Mouse (Mus musculus) embryonic facial prominence, embryonic 12.5 days (tissue): ENCODE data around the gene Lrp2. TPM values are rescaled to one million over a fixed set of nuclear protein-coding genes. Genes with fewer than 3 reads are reported as not detected.

Source experiments
- ATAC-seq: fragments of 200-750 bp; cut with Nextera tagmentation; 2 replicates; pipeline ENCODE4 v1.8.0; 2017; ENCODE audit not compliant: insufficient number of reproducible peaks, insufficient read depth, low FRiP score, low TSS enrichment
- H3K27ac ChIP-seq: fragments of 300-500 bp; sonication (generic); 2 replicates; pipeline ENCODE4 v1.5.1; 2016; ENCODE audit warnings: mild to moderate bottlenecking
- H3K27me3 ChIP-seq: fragments of 300-500 bp; sonication (generic); 2 replicates; pipeline ENCODE4 v1.6.1; 2016; ENCODE audit warnings: mild to moderate bottlenecking, moderate library complexity
- H3K36me3 ChIP-seq: fragments of 300-500 bp; sonication (generic); 2 replicates; pipeline ENCODE4 v1.6.1; 2016; ENCODE audit warnings: mild to moderate bottlenecking
- H3K4me1 ChIP-seq: fragments of 300-500 bp; sonication (generic); 2 replicates; pipeline ENCODE4 v1.6.1; 2016
- H3K4me2 ChIP-seq: fragments of 300-500 bp; sonication (generic); replicated peaks from 2 replicates; pipeline ENCODE4 v1.6.1; 2016; ENCODE audit warnings: mild to moderate bottlenecking, moderate library complexity
- H3K4me3 ChIP-seq: fragments of 300-500 bp; sonication (generic); 2 replicates; pipeline ENCODE4 v1.5.1; 2016; ENCODE audit warnings: mild to moderate bottlenecking
- H3K9ac ChIP-seq: fragments of 300-500 bp; sonication (generic); 2 replicates; pipeline ENCODE4 v1.6.1; 2016; ENCODE audit warnings: mild to moderate bottlenecking, moderate library complexity
- H3K9me3 ChIP-seq: fragments of 300-500 bp; sonication (generic); 2 replicates; pipeline ENCODE4 v1.6.1; 2016; ENCODE audit warnings: mild to moderate bottlenecking, moderate library complexity
- WGBS: fragments of 180-500 bp; shearing (Covaris S2); methylation state at CpG from one replicate; pipeline ENCODE4 v1.1.7; 2016; 5-methylcytosine and 5-hydroxymethylcytosine counted together
- polyA plus RNA-seq: library from polyadenylated mRNA; unstranded; fragments of >200 nt; fragmentation: Nextera tagmentation; extraction: Ambion mirVana; gene quantifications from 2 replicates; pipeline ENCODE4 v1.2.1, GENCODE M21; 2016

Lrp2 gene
- polyA plus RNA-seq, 1 experiment from 2014 or later: 1.0 TPM

DNA sequence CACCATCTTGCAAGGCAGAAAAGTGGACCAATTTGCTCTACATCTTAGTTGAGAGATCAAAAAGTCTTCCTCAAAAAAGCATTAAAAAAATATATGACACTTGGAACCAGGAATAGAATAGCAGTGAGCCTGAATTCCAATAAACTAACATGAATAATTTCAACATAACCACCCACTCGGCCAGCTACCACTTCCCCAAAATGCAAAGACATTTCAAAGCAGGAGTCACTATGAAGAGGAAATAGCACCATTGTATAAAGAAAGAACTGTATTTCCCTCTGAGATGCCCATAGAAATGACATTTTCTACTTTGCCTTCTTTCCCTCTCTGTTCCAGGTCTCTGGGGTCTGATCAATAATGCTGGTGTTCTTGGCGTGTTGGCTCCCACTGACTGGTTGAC lies 191.9 kb downstream of the Lrp2 start:
- H3K27me3 ChIP-seq: no peaks in the 10 kb centered on the region
- H3K4me1 ChIP-seq: no peaks in the 10 kb centered on the region
- WGBS: 82% methylated on average over 2 of the region's 2 CpGs
- no peak overlapping the region for H3K27ac ChIP-seq
- H3K4me2 ChIP-seq: no peak overlapping the region
- no peak overlapping the region for H3K9ac ChIP-seq
- no peak overlapping the region for H3K4me3 ChIP-seq
- ATAC-seq: no peak
- no peaks in the 10 kb centered on the region for H3K36me3 ChIP-seq
- no peaks in the 10 kb centered on the region for H3K9me3 ChIP-seq

GRCm38 (mm10) chr2:69386118-69386871 lies 199.6 kb downstream of the Lrp2 start:
- no peak overlapping the region for H3K4me3 ChIP-seq
- no peaks in the 10 kb centered on the region for H3K27me3 ChIP-seq
- no peak overlapping the region for H3K4me2 ChIP-seq
- no peaks in the 10 kb centered on the region for H3K36me3 ChIP-seq
- ATAC-seq: no peak
- no peaks in the 10 kb centered on the region for H3K4me1 ChIP-seq
- no peak overlapping the region for H3K27ac ChIP-seq
- no peaks in the 10 kb centered on the region for H3K9me3 ChIP-seq
- 85% methylated on average over 3 of the region's 3 CpGs for WGBS
- H3K9ac ChIP-seq: no peak overlapping the region

- no peaks in the 10 kb centered on the region for H3K36me3 ChIP-seq
- no peaks in the 10 kb centered on the region for H3K27me3 ChIP-seq
- H3K9me3 ChIP-seq: no peaks in the 10 kb centered on the region
- H3K9ac ChIP-seq: no peak overlapping the region
- ATAC-seq: no peak
- H3K27ac ChIP-seq: no peak overlapping the region
- no peak overlapping the region for H3K4me2 ChIP-seq
- no peak overlapping the region for H3K4me3 ChIP-seq
- WGBS: 87% methylated on average over 5 of the region's 5 CpGs
- H3K4me1 ChIP-seq: no peaks in the 10 kb centered on the region
Measured at GRCm38 (mm10) chr2:69382838-69383237, 203.0 kb downstream of the Lrp2 start.

GRCm38 (mm10) chr2:69381740-69382139 lies 204.1 kb downstream of the Lrp2 start:
- H3K36me3 ChIP-seq: no peaks in the 10 kb centered on the region
- H3K4me2 ChIP-seq: no peak overlapping the region
- no peak for ATAC-seq
- H3K27me3 ChIP-seq: no peaks in the 10 kb centered on the region
- no peak overlapping the region for H3K9ac ChIP-seq
- no peak overlapping the region for H3K27ac ChIP-seq
- WGBS: 53% methylated on average over 8 of the region's 8 CpGs
- H3K4me3 ChIP-seq: no peak overlapping the region
- H3K4me1 ChIP-seq: no peaks in the 10 kb centered on the region
- no peaks in the 10 kb centered on the region for H3K9me3 ChIP-seq

DNA sequence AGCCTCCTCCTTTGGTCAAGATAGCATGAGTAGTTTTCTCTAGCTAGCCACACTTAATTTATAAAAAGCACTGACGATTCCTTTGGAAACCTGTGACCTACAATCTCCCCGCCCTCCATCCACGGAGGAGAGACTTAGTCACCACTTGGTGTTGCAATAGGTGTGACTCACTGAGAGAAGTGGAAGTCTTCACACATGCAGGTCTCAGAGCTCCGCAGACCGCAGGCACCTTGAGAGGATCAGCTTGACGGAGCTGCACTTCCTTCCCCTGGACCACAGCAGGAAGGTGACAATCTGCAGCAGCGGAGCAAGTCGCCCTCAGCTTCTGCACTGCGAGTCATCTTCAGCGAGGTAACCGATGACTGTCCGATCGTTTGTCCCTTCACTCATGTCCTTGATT lies 205.6 kb downstream of the Lrp2 start, which contains the start of gene Dhrs9:
Gene Dhrs9 (plus strand): TSS at position 165 of the 400 bp plus-strand sequence.
- Histone ChIP-seq H3K9ac (no peak within 1 kb of the TSS), H3K4me3 (no peak within 1 kb of the TSS), H3K4me2 (no peak within 1 kb of the TSS), H3K27me3 (no peaks in the 10 kb centered on the region), H3K4me1 (no peaks in the 10 kb centered on the region), H3K36me3 (no peaks in the 10 kb centered on the region), H3K9me3 (no peaks in the 10 kb centered on the region), H3K27ac (no peak within 1 kb of the TSS)
- 82% methylated on average over 13 of the region's 13 CpGs for WGBS
- no peak for ATAC-seq

DNA sequence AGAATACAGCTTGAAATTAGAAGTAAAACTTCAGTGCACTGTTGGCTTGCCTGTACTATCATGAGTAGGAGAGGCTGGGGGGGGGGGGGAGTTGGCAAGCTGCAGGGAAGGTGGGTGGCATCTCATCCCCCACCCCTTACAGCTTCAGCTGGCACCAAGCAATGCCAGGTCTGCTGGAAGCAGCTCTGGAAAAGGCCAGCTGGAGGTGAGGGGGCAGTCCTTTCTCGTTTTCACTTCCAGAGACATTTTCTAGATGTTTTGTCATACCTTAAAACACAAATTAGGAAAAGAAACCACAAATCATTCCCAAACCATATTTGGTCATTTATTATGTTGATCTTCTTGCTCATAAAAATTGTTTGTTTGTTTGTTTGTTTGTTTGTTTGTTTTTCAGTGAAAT lies 206.1 kb downstream of the Lrp2 start:
- Histone ChIP-seq H3K4me1 (no peaks in the 10 kb centered on the region), H3K36me3 (no peaks in the 10 kb centered on the region), H3K9me3 (no peaks in the 10 kb centered on the region), H3K9ac (no peak overlapping the region), H3K27me3 (no peaks in the 10 kb centered on the region), H3K4me3 (no peak overlapping the region), H3K4me2 (no peak overlapping the region), H3K27ac (no peak overlapping the region)
- 63% methylated on average over 1 of the region's 1 CpGs for WGBS
- no peak for ATAC-seq

DNA sequence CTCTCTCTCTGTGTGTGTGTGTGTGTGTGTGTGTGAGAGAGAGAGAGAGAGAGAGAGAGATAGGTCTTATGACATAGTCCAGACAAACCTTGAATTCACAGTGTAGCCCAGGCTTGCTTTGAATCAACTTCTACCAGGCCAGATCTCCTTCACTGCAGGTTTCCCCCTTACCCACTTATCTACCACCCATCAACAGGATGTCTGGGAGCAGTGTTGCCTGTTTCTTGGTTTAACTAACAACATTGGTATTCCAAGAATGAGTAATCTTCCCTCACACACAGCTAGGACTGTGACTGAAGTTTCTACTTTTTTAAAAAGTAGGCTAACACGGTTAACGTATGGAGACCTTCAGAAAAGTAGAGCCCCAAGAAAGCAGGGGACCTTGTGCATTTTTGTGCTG lies 209.1 kb downstream of the Lrp2 start:
- WGBS: 81% methylated on average over 2 of the region's 2 CpGs
- Histone ChIP-seq H3K4me3 (no peak overlapping the region), H3K9ac (no peak overlapping the region), H3K9me3 (no peaks in the 10 kb centered on the region), H3K4me1 (no peaks in the 10 kb centered on the region), H3K27ac (no peak overlapping the region), H3K36me3 (no peaks in the 10 kb centered on the region), H3K4me2 (no peak overlapping the region), H3K27me3 (no peaks in the 10 kb centered on the region)
- no peak for ATAC-seq

Other genes with a start within 250 kb of the Lrp2 start
- gene Abcb11, start 243.4 kb downstream of the Lrp2 start, polyA plus RNA-seq: not detected in 2 replicates
- not detected in 2 replicates for gene Dhrs9, start 205.6 kb downstream of the Lrp2 start, polyA plus RNA-seq
- 21.5 and 21.6 TPM in 2 replicates for gene Bbs5, start 61.1 kb upstream of the Lrp2 start, polyA plus RNA-seq
- gene Klhl41, start 84.1 kb upstream of the Lrp2 start, polyA plus RNA-seq: 6.4 and 7.7 TPM in 2 replicates
- gene Fastkd1, start 127.5 kb upstream of the Lrp2 start, polyA plus RNA-seq: 12.7 and 13.2 TPM in 2 replicates
- 172 and 185 TPM in 2 replicates for gene Ppig, start 136.5 kb upstream of the Lrp2 start, polyA plus RNA-seq
- gene Ccdc173, start 203.5 kb upstream of the Lrp2 start, polyA plus RNA-seq: 2.2 TPM in 2 replicates
- gene Phospho2, start 203.6 kb upstream of the Lrp2 start, polyA plus RNA-seq: 25.0 and 27.9 TPM in 2 replicates
- 35.4 and 36.1 TPM in 2 replicates for gene Klhl23, start 235.9 kb upstream of the Lrp2 start, polyA plus RNA-seq